Mouse (Mus musculus): ENCODE measurements around the gene Rbm8a2. TPM values are rescaled to one million over a fixed set of nuclear protein-coding genes. Genes with fewer than 3 reads are reported as not detected.

The Rbm8a2 gene
- polyA plus RNA-seq, 1 experiment from 2014 or later = 0.17 TPM

GRCm38 (mm10) chr1:175967004-175967745, 11.7 kb downstream of the Rbm8a2 start:
- WGBS (ENCODE audit: missing documents) = 91% methylated on average over 4 of the region's 5 CpGs
- no peaks in the 10 kb centered on the region for H3K36me3 ChIP-seq (ENCODE audit: inconsistent target)
- no peaks in the 10 kb centered on the region for H3K79me2 ChIP-seq (ENCODE audit: inconsistent target)
- H3K27ac ChIP-seq = no peak overlapping the region
- no peak overlapping the region for H3K4me3 ChIP-seq (ENCODE audit: inconsistent target)

- Histone ChIP-seq H3K27ac (no peak overlapping the region), H3K79me2 (ENCODE audit: inconsistent target) (no peaks in the 10 kb centered on the region), H3K4me3 (ENCODE audit: inconsistent target) (no peak overlapping the region), H3K36me3 (ENCODE audit: inconsistent target) (no peaks in the 10 kb centered on the region)
- 88% methylated on average over 2 of the region's 2 CpGs for WGBS (ENCODE audit: missing documents)
These were observed 17.1 kb downstream of the Rbm8a2 start for GRCm38 (mm10) chr1:175961786-175962185.

- Histone ChIP-seq H3K79me2 (ENCODE audit: inconsistent target) (no peaks in the 10 kb centered on the region), H3K4me3 (ENCODE audit: inconsistent target) (no peak overlapping the region), H3K36me3 (ENCODE audit: inconsistent target) (no peaks in the 10 kb centered on the region), H3K27ac (no peak overlapping the region)
- 100% methylated on average over 2 of the region's 2 CpGs for WGBS (ENCODE audit: missing documents)
These were observed 28.1 kb downstream of the Rbm8a2 start for GRCm38 (mm10) chr1:175950851-175951250.

- WGBS (ENCODE audit: missing documents) = 90% methylated on average over 2 of the region's 3 CpGs
- Histone ChIP-seq H3K4me3 (ENCODE audit: inconsistent target) (no peak overlapping the region), H3K36me3 (ENCODE audit: inconsistent target) (no peaks in the 10 kb centered on the region), H3K27ac (no peak overlapping the region), H3K79me2 (ENCODE audit: inconsistent target) (no peaks in the 10 kb centered on the region)
These were observed 28.5 kb downstream of the Rbm8a2 start for GRCm38 (mm10) chr1:175950421-175950820.

GRCm38 (mm10) chr1:175946718-175947315, 32.1 kb downstream of the Rbm8a2 start:
- H3K36me3 ChIP-seq (ENCODE audit: inconsistent target) = no peaks in the 10 kb centered on the region
- no peak overlapping the region for H3K27ac ChIP-seq
- H3K79me2 ChIP-seq (ENCODE audit: inconsistent target) = no peaks in the 10 kb centered on the region
- H3K4me3 ChIP-seq (ENCODE audit: inconsistent target) = no peak overlapping the region
- 85% methylated on average over 4 of the region's 4 CpGs for WGBS (ENCODE audit: missing documents)

- Histone ChIP-seq H3K4me3 (ENCODE audit: inconsistent target) (no peak overlapping the region), H3K36me3 (ENCODE audit: inconsistent target) (no peaks in the 10 kb centered on the region), H3K27ac (no peak overlapping the region), H3K79me2 (ENCODE audit: inconsistent target) (no peaks in the 10 kb centered on the region)
- WGBS (ENCODE audit: missing documents) = 96% methylated on average over 7 of the region's 7 CpGs
These were observed 35.7 kb downstream of the Rbm8a2 start for GRCm38 (mm10) chr1:175943168-175943567.

- no peak overlapping the region for H3K4me3 ChIP-seq (ENCODE audit: inconsistent target)
- 85% methylated on average over 3 of the region's 3 CpGs for WGBS (ENCODE audit: missing documents)
- H3K36me3 ChIP-seq (ENCODE audit: inconsistent target) = no peaks in the 10 kb centered on the region
- no peak overlapping the region for H3K27ac ChIP-seq
- no peaks in the 10 kb centered on the region for H3K79me2 ChIP-seq (ENCODE audit: inconsistent target)
These were observed 40.2 kb downstream of the Rbm8a2 start for GRCm38 (mm10) chr1:175938731-175939130.

GRCm38 (mm10) chr1:175936282-175936737, 42.6 kb downstream of the Rbm8a2 start:
- 21% methylated on average over 11 of the region's 11 CpGs for WGBS (ENCODE audit: missing documents)
- H3K36me3 ChIP-seq (ENCODE audit: inconsistent target) = no peaks in the 10 kb centered on the region
- no peak overlapping the region for H3K4me3 ChIP-seq (ENCODE audit: inconsistent target)
- H3K27ac ChIP-seq = no peak overlapping the region
- no peaks in the 10 kb centered on the region for H3K79me2 ChIP-seq (ENCODE audit: inconsistent target)

GRCm38 (mm10) chr1:175931391-175931790, 47.5 kb downstream of the Rbm8a2 start:
- 96% methylated on average over 5 of the region's 5 CpGs for WGBS (ENCODE audit: missing documents)
- Histone ChIP-seq H3K79me2 (ENCODE audit: inconsistent target) (no peaks in the 10 kb centered on the region), H3K27ac (no peak overlapping the region), H3K4me3 (ENCODE audit: inconsistent target) (no peak overlapping the region), H3K36me3 (ENCODE audit: inconsistent target) (no peaks in the 10 kb centered on the region)

Other genes with a start within 250 kb of the Rbm8a2 start
- 0.25 to 10.1 TPM (median 0.55 TPM) in 3 replicates for gene Exo1, start 98.5 kb downstream of the Rbm8a2 start, polyA plus RNA-seq (2018)
- gene Gm38100, start 58.8 kb downstream of the Rbm8a2 start, polyA plus RNA-seq (2018) = not detected in 3 replicates